Mouse (Mus musculus) stomach, embryonic 16.5 days (tissue): Measurements from ENCODE around the gene Syngr4. TPM values are rescaled to one million over a fixed set of nuclear protein-coding genes. Genes with fewer than 3 reads are reported as not detected.

Experiments used
- ATAC-seq: fragments of 200-750 bp; cut with Nextera tagmentation; 2 replicates; pipeline ENCODE4 v1.8.0; 2017; ENCODE audit warnings: moderate number of reproducible peaks, moderate TSS enrichment; ENCODE audit not compliant: insufficient read depth, low FRiP score
- H3K27ac ChIP-seq: fragments of 300-500 bp; sonication (generic); 2 replicates; pipeline ENCODE4 v1.5.1; 2014; ENCODE audit warnings: low read length
- H3K27me3 ChIP-seq: fragments of 300-500 bp; sonication (generic); 2 replicates; pipeline ENCODE4 v1.6.1; 2014; ENCODE audit warnings: low read length, control low read depth, mixed read lengths; ENCODE audit not compliant: control insufficient read depth, insufficient read depth
- H3K36me3 ChIP-seq: fragments of 300-500 bp; sonication (generic); 2 replicates; pipeline ENCODE4 v1.6.1; 2014; ENCODE audit warnings: low read length; ENCODE audit not compliant: control insufficient read depth, insufficient read depth
- H3K4me1 ChIP-seq: fragments of 300-500 bp; sonication (generic); 2 replicates; pipeline ENCODE4 v1.6.1; 2014; ENCODE audit warnings: low read length, control low read depth, mixed read lengths; ENCODE audit not compliant: control insufficient read depth, insufficient read depth
- H3K4me2 ChIP-seq: fragments of 300-500 bp; sonication (generic); 2 replicates; pipeline ENCODE4 v1.6.1; 2014; ENCODE audit warnings: low read depth, low read length, mixed read lengths
- H3K4me3 ChIP-seq: fragments of 300-500 bp; sonication (generic); replicated peaks from 2 replicates; pipeline ENCODE4 v1.5.1; 2014; ENCODE audit warnings: mild to moderate bottlenecking, low read length
- H3K9ac ChIP-seq: fragments of 300-500 bp; sonication (generic); 2 replicates; pipeline ENCODE4 v1.6.1; 2014; ENCODE audit warnings: low read length
- H3K9me3 ChIP-seq: fragments of 300-500 bp; sonication (generic); replicated peaks from 2 replicates; pipeline ENCODE4 v1.6.1; 2016; ENCODE audit warnings: low read length, control low read depth; ENCODE audit not compliant: control insufficient read depth
- WGBS: fragments of 180-500 bp; shearing (Covaris S2); extraction: QIAGEN DNeasy Blood & Tissue Kit; methylation state at CpG from one replicate; pipeline ENCODE4 v1.1.7; 2014; 5-methylcytosine and 5-hydroxymethylcytosine counted together
- polyA plus RNA-seq: library from polyadenylated mRNA; unstranded; fragments of >200 nt; fragmentation: Nextera tagmentation; extraction: Ambion mirVana; gene quantifications from 2 replicates; pipeline ENCODE4 v1.2.1, GENCODE M21; 2015

The Syngr4 gene
- polyA plus RNA-seq, 1 experiment from 2014 or later: 0.49 TPM

- no peak for ATAC-seq
- Histone ChIP-seq H3K9ac (peak overlapping the region; percentile 70), H3K4me2 (peak overlapping the region; percentile 57), H3K4me1 (peaks cover 58% of the 10 kb centered on the region), H3K4me3 (0 out of 2 replicates have a peak overlapping the region, but pooled peaks have one; percentile 22), H3K36me3 (no peaks in the 10 kb centered on the region), H3K9me3 (no peaks in the 10 kb centered on the region), H3K27me3 (no peaks in the 10 kb centered on the region), H3K27ac (peak overlapping the region; percentile 89)
- 12% methylated on average over 13 of the region's 13 CpGs for WGBS
Observed at GRCm38 (mm10) chr7:45917004-45917704, 20.6 kb upstream of the Syngr4 start.

- Histone ChIP-seq H3K4me1 (peaks cover 49% of the 10 kb centered on the region), H3K9me3 (no peaks in the 10 kb centered on the region), H3K4me2 (peak overlapping the region; percentile 57), H3K27me3 (no peaks in the 10 kb centered on the region), H3K9ac (peak overlapping the region; percentile 70), H3K27ac (peak overlapping the region; percentile 89), H3K36me3 (no peaks in the 10 kb centered on the region), H3K4me3 (peak overlapping the region; percentile 37)
- peak; percentile 84 for ATAC-seq
- 32% methylated on average over 26 of the region's 26 CpGs for WGBS
Observed at GRCm38 (mm10) chr7:45916056-45917003, 19.8 kb upstream of the Syngr4 start.

- Histone ChIP-seq H3K4me3 (no peak overlapping the region), H3K36me3 (no peaks in the 10 kb centered on the region), H3K4me1 (peaks cover 38% of the 10 kb centered on the region), H3K27me3 (no peaks in the 10 kb centered on the region), H3K9me3 (no peaks in the 10 kb centered on the region), H3K27ac (no peak overlapping the region), H3K9ac (no peak overlapping the region), H3K4me2 (no peak overlapping the region)
- WGBS: 75% methylated on average over 5 of the region's 5 CpGs
- ATAC-seq: no peak
Observed at GRCm38 (mm10) chr7:45915011-45915410, 18.5 kb upstream of the Syngr4 start.

GRCm38 (mm10) chr7:45914067-45914466, 17.6 kb upstream of the Syngr4 start:
- Histone ChIP-seq H3K4me3 (no peak overlapping the region), H3K36me3 (peaks cover 6% of the 10 kb centered on the region), H3K9ac (no peak overlapping the region), H3K27me3 (no peaks in the 10 kb centered on the region), H3K27ac (no peak overlapping the region), H3K4me2 (no peak overlapping the region), H3K9me3 (no peaks in the 10 kb centered on the region), H3K4me1 (peaks cover 29% of the 10 kb centered on the region)
- WGBS: 85% methylated on average over 6 of the region's 6 CpGs
- ATAC-seq: no peak

- Histone ChIP-seq H3K4me1 (no peaks in the 10 kb centered on the region), H3K27me3 (no peaks in the 10 kb centered on the region), H3K9me3 (no peaks in the 10 kb centered on the region), H3K27ac (no peak overlapping the region), H3K4me2 (no peak overlapping the region), H3K9ac (no peak overlapping the region), H3K4me3 (no peak overlapping the region), H3K36me3 (peaks cover 10% of the 10 kb centered on the region)
- no peak for ATAC-seq
- WGBS: 94% methylated on average over 16 of the region's 16 CpGs
Observed at GRCm38 (mm10) chr7:45909145-45909544, 12.6 kb upstream of the Syngr4 start.

GRCm38 (mm10) chr7:45908384-45908783, 11.9 kb upstream of the Syngr4 start:
- no peak overlapping the region for H3K27ac ChIP-seq
- ATAC-seq: no peak

GRCm38 (mm10) chr7:45906622-45907021, 10.1 kb upstream of the Syngr4 start:
- H3K9ac ChIP-seq: no peak overlapping the region
- H3K27ac ChIP-seq: no peak overlapping the region
- no peaks in the 10 kb centered on the region for H3K9me3 ChIP-seq
- no peak for ATAC-seq
- H3K36me3 ChIP-seq: peaks cover 10% of the 10 kb centered on the region
- H3K4me3 ChIP-seq: no peak overlapping the region
- no peaks in the 10 kb centered on the region for H3K27me3 ChIP-seq
- no peak overlapping the region for H3K4me2 ChIP-seq
- H3K4me1 ChIP-seq: no peaks in the 10 kb centered on the region
- 88% methylated on average over 9 of the region's 9 CpGs for WGBS

More at GRCm38 (mm10) chr7:45908384-45908783, 11.9 kb upstream of the Syngr4 start:
- Histone ChIP-seq H3K36me3 (peaks cover 10% of the 10 kb centered on the region), H3K27me3 (no peaks in the 10 kb centered on the region), H3K9ac (no peak overlapping the region), H3K4me3 (no peak overlapping the region), H3K9me3 (no peaks in the 10 kb centered on the region), H3K4me1 (no peaks in the 10 kb centered on the region), H3K4me2 (no peak overlapping the region)

- WGBS: 68% methylated on average over 9 of the region's 12 CpGs
- ATAC-seq: no peak
- Histone ChIP-seq H3K4me3 (no peak overlapping the region), H3K27ac (no peak overlapping the region; the same call in 1 of the 2 replicates), H3K4me1 (peaks cover 5% of the 10 kb centered on the region), H3K9me3 (no peaks in the 10 kb centered on the region), H3K27me3 (no peaks in the 10 kb centered on the region), H3K4me2 (no peak overlapping the region), H3K9ac (no peak overlapping the region), H3K36me3 (0 out of 2 replicates have a peak, but pooled peaks cover 4% of the 10 kb centered on the region)
Observed at GRCm38 (mm10) chr7:45902481-45903002, 6.0 kb upstream of the Syngr4 start.

- Histone ChIP-seq H3K4me2 (no peak overlapping the region), H3K27ac (no peak overlapping the region), H3K9ac (no peak overlapping the region), H3K9me3 (no peaks in the 10 kb centered on the region), H3K4me3 (no peak overlapping the region), H3K4me1 (peaks cover 5% of the 10 kb centered on the region), H3K27me3 (no peaks in the 10 kb centered on the region), H3K36me3 (no peaks in the 10 kb centered on the region)
- ATAC-seq: no peak
- WGBS: 39% methylated on average over 5 of the region's 5 CpGs
Observed at GRCm38 (mm10) chr7:45901562-45901961, 5.0 kb upstream of the Syngr4 start.
